Mouse (Mus musculus) liver, embryonic 15.5 days (tissue): Measurements from ENCODE around the gene Cemip. TPM values are rescaled to one million over a fixed set of nuclear protein-coding genes. Genes with fewer than 3 reads are reported as not detected.
"Not testable (repeated sequence)": the region's sequence is repeated elsewhere in the genome, so short reads cannot be mapped to it uniquely, and the experiment has no call there.

Experiments used
- ATAC-seq: fragments of 200-750 bp; cut with Nextera tagmentation; 2 replicates; pipeline ENCODE4 v1.8.0; 2017; ENCODE audit warnings: moderate number of reproducible peaks, mild to moderate bottlenecking, moderate library complexity; ENCODE audit not compliant: insufficient read depth
- H3K27ac ChIP-seq: fragments of 300-500 bp; sonication (generic); replicated peaks from 2 replicates; pipeline ENCODE4 v1.5.1; 2015; ENCODE audit warnings: mild to moderate bottlenecking, inconsistent platforms
- H3K27me3 ChIP-seq: fragments of 300-500 bp; sonication (generic); 2 replicates; pipeline ENCODE4 v1.6.1; 2015; ENCODE audit warnings: mild to moderate bottlenecking, inconsistent platforms
- H3K36me3 ChIP-seq: fragments of 300-500 bp; sonication (generic); replicated peaks from 2 replicates; pipeline ENCODE4 v1.6.1; 2015; ENCODE audit warnings: moderate library complexity, mild to moderate bottlenecking, inconsistent platforms
- H3K4me1 ChIP-seq: fragments of 300-500 bp; sonication (generic); replicated peaks from 2 replicates; pipeline ENCODE4 v1.6.1; 2015; ENCODE audit warnings: inconsistent platforms
- H3K4me2 ChIP-seq: fragments of 300-500 bp; sonication (generic); 2 replicates; pipeline ENCODE4 v1.6.1; 2015; ENCODE audit warnings: moderate library complexity, mild to moderate bottlenecking, inconsistent platforms
- H3K4me3 ChIP-seq: fragments of 300-500 bp; sonication (generic); replicated peaks from 2 replicates; pipeline ENCODE4 v1.5.1; 2015; ENCODE audit warnings: mild to moderate bottlenecking, inconsistent platforms
- H3K9ac ChIP-seq: fragments of 300-500 bp; sonication (generic); 2 replicates; pipeline ENCODE4 v1.6.1; 2015; ENCODE audit warnings: moderate library complexity, mild to moderate bottlenecking, inconsistent platforms
- H3K9me3 ChIP-seq: fragments of 300-500 bp; sonication (generic); replicated peaks from 2 replicates; pipeline ENCODE4 v1.6.1; 2016; ENCODE audit warnings: inconsistent platforms
- WGBS: fragments of 180-500 bp; shearing (Covaris S2); methylation state at CpG from one replicate; pipeline ENCODE4 v1.1.7; 2015; ENCODE audit warnings: mixed read lengths; ENCODE audit not compliant: insufficient replicate concordance; 5-methylcytosine and 5-hydroxymethylcytosine counted together
- polyA plus RNA-seq: library from polyadenylated mRNA; unstranded; fragments of >200 nt; fragmentation: Nextera tagmentation; extraction: Ambion mirVana; gene quantifications from 2 replicates; pipeline ENCODE4 v1.2.1, GENCODE M21; 2015

Cemip gene
- polyA plus RNA-seq, 1 experiment from 2014 or later = 0.02 TPM

GRCm38 (mm10) chr7:83904831-83905230 lies 181.5 kb downstream of the Cemip start:
- H3K27me3 ChIP-seq = no peaks in the 10 kb centered on the region
- ATAC-seq = no peak
- no peak overlapping the region for H3K9ac ChIP-seq
- H3K36me3 ChIP-seq = peaks cover 21% of the 10 kb centered on the region
- H3K4me1 ChIP-seq = 0 out of 2 replicates have a peak, but pooled peaks cover under 1% of the 10 kb centered on the region
- no peak overlapping the region for H3K4me3 ChIP-seq
- WGBS = 24% methylated on average over 3 of the region's 3 CpGs
- H3K27ac ChIP-seq = no peak overlapping the region
- no peaks in the 10 kb centered on the region for H3K9me3 ChIP-seq
- no peak overlapping the region for H3K4me2 ChIP-seq

GRCm38 (mm10) chr7:83902296-83903145 lies 183.8 kb downstream of the Cemip start:
- H3K4me3 ChIP-seq = no peak overlapping the region
- no peaks in the 10 kb centered on the region for H3K27me3 ChIP-seq
- H3K4me1 ChIP-seq = peaks cover 23% of the 10 kb centered on the region
- H3K36me3 ChIP-seq = peaks cover 44% of the 10 kb centered on the region
- no peak overlapping the region for H3K27ac ChIP-seq
- ATAC-seq = no peak
- no peaks in the 10 kb centered on the region for H3K9me3 ChIP-seq
- H3K9ac ChIP-seq = no peak overlapping the region
- H3K4me2 ChIP-seq = no peak overlapping the region
- WGBS = 71% methylated on average over 5 of the region's 5 CpGs

- H3K36me3 ChIP-seq = peaks cover 52% of the 10 kb centered on the region
- peaks cover 33% of the 10 kb centered on the region for H3K4me1 ChIP-seq
- no peak for ATAC-seq
- H3K27me3 ChIP-seq = no peaks in the 10 kb centered on the region
- H3K27ac ChIP-seq = no peak overlapping the region
- H3K9ac ChIP-seq = no peak overlapping the region
- WGBS = 75% methylated on average over 4 of the region's 4 CpGs
- no peak overlapping the region for H3K4me3 ChIP-seq
- no peaks in the 10 kb centered on the region for H3K9me3 ChIP-seq
- no peak overlapping the region for H3K4me2 ChIP-seq
Observed at GRCm38 (mm10) chr7:83901425-83901824, 184.9 kb downstream of the Cemip start.

GRCm38 (mm10) chr7:83900519-83900918 lies 185.8 kb downstream of the Cemip start:
- ATAC-seq = no peak
- Histone ChIP-seq H3K4me2 (no peak overlapping the region), H3K9ac (no peak overlapping the region), H3K27ac (no peak overlapping the region), H3K4me3 (no peak overlapping the region), H3K27me3 (no peaks in the 10 kb centered on the region), H3K9me3 (no peaks in the 10 kb centered on the region), H3K4me1 (peaks cover 41% of the 10 kb centered on the region), H3K36me3 (peaks cover 57% of the 10 kb centered on the region)
- WGBS = 72% methylated on average over 3 of the region's 3 CpGs

- peak; percentile 98 for ATAC-seq
- Histone ChIP-seq H3K36me3 (peaks cover 69% of the 10 kb centered on the region), H3K4me2 (peak overlapping the region; percentile 55), H3K4me3 (peak overlapping the region; percentile 21), H3K9ac (no peak overlapping the region), H3K9me3 (no peaks in the 10 kb centered on the region), H3K27ac (peak overlapping the region; percentile 89), H3K27me3 (no peaks in the 10 kb centered on the region), H3K4me1 (peaks cover 64% of the 10 kb centered on the region)
- WGBS = 24% methylated on average over 11 of the region's 11 CpGs
Observed at GRCm38 (mm10) chr7:83898267-83898666, 188.0 kb downstream of the Cemip start.

- no peak overlapping the region for H3K9ac ChIP-seq
- WGBS = 36% methylated on average over 5 of the region's 5 CpGs
- H3K4me2 ChIP-seq = no peak overlapping the region
- H3K27ac ChIP-seq = peak overlapping the region; percentile 35; the same call in 1 of the 2 replicates
- no peak for ATAC-seq
- no peak overlapping the region for H3K4me3 ChIP-seq
- no peaks in the 10 kb centered on the region for H3K9me3 ChIP-seq
- peaks cover 61% of the 10 kb centered on the region for H3K36me3 ChIP-seq
- H3K27me3 ChIP-seq = no peaks in the 10 kb centered on the region
- H3K4me1 ChIP-seq = peaks cover 75% of the 10 kb centered on the region
Observed at GRCm38 (mm10) chr7:83896077-83896740, 190.1 kb downstream of the Cemip start.

- WGBS = 84% methylated on average over 1 of the region's 1 CpGs
- Histone ChIP-seq H3K27ac (no peak overlapping the region), H3K9me3 (no peaks in the 10 kb centered on the region), H3K4me3 (peak overlapping the region; percentile 5; the same call in 1 of the 2 replicates), H3K36me3 (peaks cover 43% of the 10 kb centered on the region), H3K4me2 (peak overlapping the region; percentile 77), H3K4me1 (peaks cover 83% of the 10 kb centered on the region), H3K9ac (no peak overlapping the region), H3K27me3 (no peaks in the 10 kb centered on the region)
- ATAC-seq = no peak
Observed at GRCm38 (mm10) chr7:83894348-83894747, 192.0 kb downstream of the Cemip start.

- peak overlapping the region; percentile 77 for H3K4me2 ChIP-seq
- H3K9ac ChIP-seq = peak overlapping the region; percentile 78
- H3K27ac ChIP-seq = peak overlapping the region; percentile 90
- H3K4me3 ChIP-seq = peak overlapping the region; percentile 75
- no peaks in the 10 kb centered on the region for H3K9me3 ChIP-seq
- H3K36me3 ChIP-seq = peaks cover 24% of the 10 kb centered on the region
- H3K27me3 ChIP-seq = no peaks in the 10 kb centered on the region
- ATAC-seq = no peak
- peaks cover 83% of the 10 kb centered on the region for H3K4me1 ChIP-seq
- 0% methylated on average over 21 of the region's 21 CpGs for WGBS
Observed at GRCm38 (mm10) chr7:83892333-83892669, 194.0 kb downstream of the Cemip start.

- peaks cover 84% of the 10 kb centered on the region for H3K4me1 ChIP-seq
Observed at GRCm38 (mm10) chr7:83891433-83892332, 194.6 kb downstream of the Cemip start.

GRCm38 (mm10) chr7:83889946-83890345 lies 196.4 kb downstream of the Cemip start:
- H3K9ac ChIP-seq, H3K4me3 ChIP-seq, H3K9me3 ChIP-seq, ATAC-seq, H3K4me2 ChIP-seq, H3K27me3 ChIP-seq: not testable (repeated sequence)
- Histone ChIP-seq H3K27ac (peak overlapping the region; percentile 51), H3K36me3 (peaks cover 14% of the 10 kb centered on the region; the same call in 1 of the 2 replicates), H3K4me1 (peaks cover 85% of the 10 kb centered on the region)
- 80% methylated on average over 5 of the region's 5 CpGs for WGBS

More at GRCm38 (mm10) chr7:83891433-83892332, 194.6 kb downstream of the Cemip start:
- Histone ChIP-seq H3K27me3 (no peaks in the 10 kb centered on the region), H3K9ac (peak overlapping the region; percentile 78), H3K27ac (peak overlapping the region; percentile 90), H3K36me3 (peaks cover 26% of the 10 kb centered on the region), H3K9me3 (no peaks in the 10 kb centered on the region), H3K4me3 (peak overlapping the region; percentile 75), H3K4me2 (peak overlapping the region; percentile 77)
- ATAC-seq = peak; percentile 97
- 2% methylated on average over 44 of the region's 44 CpGs for WGBS
